Mouse (Mus musculus): ENCODE measurements around the gene Gm11236. TPM values are rescaled to one million over a fixed set of nuclear protein-coding genes. Genes with fewer than 3 reads are reported as not detected.
"Not testable (repeated sequence)": the region's sequence is repeated elsewhere in the genome, so short reads cannot be mapped to it uniquely, and the experiment has no call there.

The Gm11236 gene
- not detected for total RNA-seq (2021)
- long read RNA-seq, experiment 1: 0 reads
- long read RNA-seq, experiment 2: 0 reads

DNA sequence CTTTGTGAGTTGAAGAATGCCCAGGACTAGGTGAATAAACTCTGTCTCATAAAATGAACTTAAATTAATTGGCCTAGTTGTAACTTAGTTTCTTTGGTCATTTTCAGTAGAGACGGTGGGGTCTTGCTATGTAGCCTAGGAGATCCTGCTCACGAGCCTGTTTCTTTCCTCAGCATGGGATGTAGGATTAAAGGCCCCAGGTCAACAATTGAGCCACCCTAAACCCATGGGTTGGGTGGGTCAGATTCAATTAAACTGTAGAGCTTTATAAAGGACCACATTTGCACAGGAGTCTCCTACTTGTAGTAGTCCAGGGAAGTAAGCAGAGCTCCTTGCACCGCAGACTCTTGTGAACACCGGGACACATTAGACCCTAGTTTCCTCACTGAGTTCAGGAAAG, at the start of gene Gm11236:
Gene Gm11236, plus strand, starts transcription at position 301 of the 400 bp plus-strand sequence.
- not testable (repeated sequence) for DNase-seq (ENCODE audit: low spot score in 2 of 2)

DNA sequence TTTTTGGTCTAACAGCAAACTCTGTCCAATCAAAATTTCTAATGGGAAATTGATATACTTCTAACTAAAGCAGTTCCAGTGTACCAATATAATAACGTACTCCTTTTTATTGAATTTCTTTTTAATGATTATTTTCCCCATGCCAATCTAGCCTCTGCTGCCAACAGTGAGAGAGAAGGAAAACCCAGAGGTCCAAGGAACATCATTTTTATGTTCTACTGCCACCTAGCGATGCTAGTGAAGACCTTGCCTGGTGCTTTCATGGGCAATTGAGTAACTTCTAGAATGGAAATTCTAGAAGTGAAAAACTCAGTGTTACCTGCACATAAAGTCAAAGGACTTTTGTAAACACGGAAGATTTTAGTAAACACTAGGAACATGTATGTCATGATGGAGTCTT, 38.7 kb upstream of the Gm11236 start:
- peak; percentile 2 to 3 for DNase-seq (ENCODE audit: low spot score in 2 of 2)

GRCm38 (mm10) chr4:73607581-73607980, 30.3 kb upstream of the Gm11236 start, which contains the start of gene Gm11238:
Gene Gm11238 (plus strand): TSS chr4:73607881.
- not testable (repeated sequence) for DNase-seq (ENCODE audit: low spot score in 2 of 2)

DNA sequence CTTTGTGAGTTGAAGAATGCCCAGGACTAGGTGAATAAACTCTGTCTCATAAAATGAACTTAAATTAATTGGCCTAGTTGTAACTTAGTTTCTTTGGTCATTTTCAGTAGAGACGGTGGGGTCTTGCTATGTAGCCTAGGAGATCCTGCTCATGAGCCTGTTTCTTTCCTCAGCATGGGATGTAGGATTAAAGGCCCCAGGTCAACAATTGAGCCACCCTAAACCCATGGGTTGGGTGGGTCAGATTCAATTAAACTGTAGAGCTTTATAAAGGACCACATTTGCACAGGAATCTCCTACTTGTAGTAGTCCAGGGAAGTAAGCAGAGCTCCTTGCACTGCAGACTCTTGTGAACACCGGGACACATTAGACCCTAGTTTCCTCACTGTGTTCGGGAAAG, 15.2 kb upstream of the Gm11236 start, which contains the start of gene Gm11237:
Gene Gm11237, plus strand, starts transcription at position 301 of the 400 bp plus-strand sequence.
- DNase-seq (ENCODE audit: low spot score in 2 of 2): not testable (repeated sequence)

GRCm38 (mm10) chr4:73661864-73662263, 23.9 kb downstream of the Gm11236 start:
- DNase-seq (ENCODE audit: low spot score in 2 of 2): not testable (repeated sequence)

GRCm38 (mm10) chr4:73668054-73668453, 30.1 kb downstream of the Gm11236 start, which contains the start of gene Gm11239:
Gene Gm11239 (plus strand): TSS chr4:73668354.
- not testable (repeated sequence) for DNase-seq (ENCODE audit: low spot score in 2 of 2)

DNA sequence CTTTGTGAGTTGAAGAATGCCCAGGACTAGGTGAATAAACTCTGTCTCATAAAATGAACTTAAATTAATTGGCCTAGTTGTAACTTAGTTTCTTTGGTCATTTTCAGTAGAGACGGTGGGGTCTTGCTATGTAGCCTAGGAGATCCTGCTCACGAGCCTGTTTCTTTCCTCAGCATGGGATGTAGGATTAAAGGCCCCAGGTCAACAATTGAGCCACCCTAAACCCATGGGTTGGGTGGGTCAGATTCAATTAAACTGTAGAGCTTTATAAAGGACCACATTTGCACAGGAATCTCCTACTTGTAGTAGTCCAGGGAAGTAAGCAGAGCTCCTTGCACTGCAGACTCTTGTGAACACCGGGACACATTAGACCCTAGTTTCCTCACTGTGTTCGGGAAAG, 45.3 kb downstream of the Gm11236 start, which contains the start of gene Gm428:
Gene Gm428, plus strand, starts transcription at position 301 of the 400 bp plus-strand sequence.
- DNase-seq (ENCODE audit: low spot score in 2 of 2): not testable (repeated sequence)

Other genes with a start within 250 kb of the Gm11236 start
- gene Gm11487, start 233.0 kb upstream of the Gm11236 start, total RNA-seq (2021): not detected
- not detected for gene Gm11238, start 30.2 kb upstream of the Gm11236 start, total RNA-seq (2021)
- gene Gm11237, start 15.1 kb upstream of the Gm11236 start, total RNA-seq (2021): not detected
- gene Gm11239, start 30.2 kb downstream of the Gm11236 start, total RNA-seq (2021): not detected
- gene Gm428, start 45.4 kb downstream of the Gm11236 start, total RNA-seq (2021): not detected
- gene Rasef, start 152.9 kb downstream of the Gm11236 start, total RNA-seq (2021): not detected
- not detected for gene Gm11758, start 238.1 kb downstream of the Gm11236 start, total RNA-seq (2021)

Data from left cerebral cortex, adult 18-20 months (tissue).